Mouse (Mus musculus): ENCODE measurements around the gene Zdhhc21. TPM values are rescaled to one million over a fixed set of nuclear protein-coding genes. Genes with fewer than 3 reads are reported as not detected.
A peak's percentile ranks its signal among the peaks of the same experiment; 100 is the strongest.

Zdhhc21 gene
- polyA plus RNA-seq, 1 experiment: 3.9 TPM

DNA sequence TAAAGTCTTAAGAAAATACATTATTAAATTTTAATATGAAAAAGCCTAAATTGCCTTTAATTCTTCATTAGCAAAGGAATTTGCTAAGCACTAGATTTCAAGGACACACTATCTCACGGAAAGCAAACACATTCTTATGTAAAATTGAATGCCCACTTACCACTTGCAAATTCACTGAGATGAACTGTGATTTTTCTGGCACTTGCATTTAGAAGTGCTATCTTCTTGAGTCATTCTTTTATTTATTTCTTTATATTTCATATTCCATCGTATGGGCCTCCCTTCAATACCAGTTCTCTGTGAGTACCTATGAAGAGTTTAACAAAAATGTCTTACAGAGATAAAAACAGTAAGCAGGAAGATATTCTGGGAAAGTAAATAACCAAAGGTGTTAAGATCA is 5.9 kb downstream of the Zdhhc21 start:
- Histone ChIP-seq H3ac (ENCODE audit: control insufficient read depth, insufficient read length, low read depth) (no peak overlapping the region), H3K79me3 (ENCODE audit: low read depth) (peaks cover 41% of the 10 kb centered on the region), H3K27me3 (ENCODE audit: control insufficient read depth, insufficient read depth, insufficient read length) (no peaks in the 10 kb centered on the region), H3K79me2 (ENCODE audit: control insufficient read depth, insufficient read depth) (peaks cover 92% of the 10 kb centered on the region), H3K36me3 (ENCODE audit: control insufficient read depth, insufficient read depth) (peaks cover 13% of the 10 kb centered on the region), H3K4me3 (ENCODE audit: insufficient read depth, poor library complexity, severe bottlenecking) (no peak overlapping the region)
- no peak for TF ChIP-seq USF1 (IDR thresholded peaks at IDR 0.05; ENCODE audit: low read depth)

GRCm38 (mm10) chr4:82848552-82849234 is 11.1 kb downstream of the Zdhhc21 start:
- H3ac ChIP-seq (ENCODE audit: control insufficient read depth, insufficient read length, low read depth): no peak overlapping the region

GRCm38 (mm10) chr4:82837526-82838240 is 22.1 kb downstream of the Zdhhc21 start:
- H3ac ChIP-seq (ENCODE audit: control insufficient read depth, insufficient read length, low read depth): no peak overlapping the region
- H3K79me2 ChIP-seq (ENCODE audit: control insufficient read depth, insufficient read depth): no peaks in the 10 kb centered on the region
- H3K36me3 ChIP-seq (ENCODE audit: control insufficient read depth, insufficient read depth): peaks cover 64% of the 10 kb centered on the region
- H3K27me3 ChIP-seq (ENCODE audit: control insufficient read depth, insufficient read depth, insufficient read length): no peaks in the 10 kb centered on the region
- H3K4me3 ChIP-seq (ENCODE audit: insufficient read depth, poor library complexity, severe bottlenecking): no peak overlapping the region
- H3K79me3 ChIP-seq (ENCODE audit: low read depth): no peaks in the 10 kb centered on the region
- TF ChIP-seq CEBPB (IDR thresholded peaks at IDR 0.05; ENCODE audit: low read depth): no peak
- no peak for TF ChIP-seq CTCF (IDR thresholded peaks at IDR 0.05; ENCODE audit: control insufficient read depth, insufficient read depth, insufficient read length)
- no peak for TF ChIP-seq FOSL1 (IDR thresholded peaks at IDR 0.05; ENCODE audit: insufficient read depth, low read length, poor library complexity, severe bottlenecking)
- TF ChIP-seq MYOD1 (IDR thresholded peaks at IDR 0.05; ENCODE audit: control insufficient read depth, insufficient read length, low read depth): no peak

More at GRCm38 (mm10) chr4:82848552-82849234, 11.1 kb downstream of the Zdhhc21 start:
- Histone ChIP-seq H3K36me3 (ENCODE audit: control insufficient read depth, insufficient read depth) (peaks cover 52% of the 10 kb centered on the region), H3K79me3 (ENCODE audit: low read depth) (peaks cover 28% of the 10 kb centered on the region), H3K27me3 (ENCODE audit: control insufficient read depth, insufficient read depth, insufficient read length) (no peaks in the 10 kb centered on the region), H3K4me3 (ENCODE audit: insufficient read depth, poor library complexity, severe bottlenecking) (no peak overlapping the region), H3K79me2 (ENCODE audit: control insufficient read depth, insufficient read depth) (peaks cover 71% of the 10 kb centered on the region)
- TF ChIP-seq FOSL1 (IDR thresholded peaks at IDR 0.05; ENCODE audit: insufficient read depth, low read length, poor library complexity, severe bottlenecking) (peak; percentile 86), CEBPB (IDR thresholded peaks at IDR 0.05; ENCODE audit: low read depth) (no peak), MYOD1 (IDR thresholded peaks at IDR 0.05; ENCODE audit: control insufficient read depth, insufficient read length, low read depth) (peak; percentile 49)

GRCm38 (mm10) chr4:82831155-82831554 is 28.6 kb downstream of the Zdhhc21 start:
- Histone ChIP-seq H3K36me3 (ENCODE audit: control insufficient read depth, insufficient read depth) (peaks cover 43% of the 10 kb centered on the region), H3K27me3 (ENCODE audit: control insufficient read depth, insufficient read depth, insufficient read length) (no peaks in the 10 kb centered on the region), H3K79me3 (ENCODE audit: low read depth) (no peaks in the 10 kb centered on the region), H3K4me3 (ENCODE audit: insufficient read depth, poor library complexity, severe bottlenecking) (no peak overlapping the region), H3ac (ENCODE audit: control insufficient read depth, insufficient read length, low read depth) (no peak overlapping the region), H3K79me2 (ENCODE audit: control insufficient read depth, insufficient read depth) (no peaks in the 10 kb centered on the region)
- TF ChIP-seq CEBPB (IDR thresholded peaks at IDR 0.05; ENCODE audit: low read depth) (no peak), FOSL1 (IDR thresholded peaks at IDR 0.05; ENCODE audit: insufficient read depth, low read length, poor library complexity, severe bottlenecking) (no peak), USF1 (IDR thresholded peaks at IDR 0.05; ENCODE audit: low read depth) (no peak), MYOD1 (IDR thresholded peaks at IDR 0.05; ENCODE audit: control insufficient read depth, insufficient read length, low read depth) (no peak), CTCF (IDR thresholded peaks at IDR 0.05; ENCODE audit: control insufficient read depth, insufficient read depth, insufficient read length) (no peak)

DNA sequence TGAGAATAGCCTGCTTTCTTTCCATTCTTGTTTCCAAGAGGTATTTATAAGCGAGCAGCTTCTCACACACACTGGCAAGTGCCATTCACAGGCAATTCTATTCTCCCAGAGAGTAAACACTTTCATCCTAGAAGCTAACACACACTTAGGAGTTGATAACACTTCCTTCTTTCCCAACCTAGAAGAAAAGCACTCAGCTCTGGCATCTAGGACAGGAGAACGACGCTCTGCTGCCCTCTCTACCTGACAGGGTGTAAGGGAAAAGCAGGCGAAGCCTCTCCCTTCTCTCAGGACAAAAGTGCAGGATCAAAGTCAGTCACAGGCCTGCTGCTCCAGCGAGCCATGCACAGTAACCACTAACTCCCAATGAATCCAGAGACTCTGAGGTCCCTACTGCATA is 30.3 kb downstream of the Zdhhc21 start:
- H3K4me3 ChIP-seq (ENCODE audit: insufficient read depth, poor library complexity, severe bottlenecking): no peak overlapping the region
- TF ChIP-seq USF1 (IDR thresholded peaks at IDR 0.05; ENCODE audit: low read depth): no peak
- no peak for TF ChIP-seq CTCF (IDR thresholded peaks at IDR 0.05; ENCODE audit: control insufficient read depth, insufficient read depth, insufficient read length)
- no peak for TF ChIP-seq MYOD1 (IDR thresholded peaks at IDR 0.05; ENCODE audit: control insufficient read depth, insufficient read length, low read depth)
- TF ChIP-seq MYOG (IDR thresholded peaks at IDR 0.05; ENCODE audit: control insufficient read depth, extremely low read depth, insufficient read length): no peak
- TF ChIP-seq FOSL1 (IDR thresholded peaks at IDR 0.05; ENCODE audit: insufficient read depth, low read length, poor library complexity, severe bottlenecking): no peak
- TF ChIP-seq MAX (IDR thresholded peaks at IDR 0.05): no peak
- no peak for TF ChIP-seq CEBPB (IDR thresholded peaks at IDR 0.05; ENCODE audit: low read depth)
- no peak overlapping the region for H3ac ChIP-seq (ENCODE audit: control insufficient read depth, insufficient read length, low read depth)
- H3K27me3 ChIP-seq (ENCODE audit: control insufficient read depth, insufficient read depth, insufficient read length): no peaks in the 10 kb centered on the region
- peaks cover 1% of the 10 kb centered on the region for H3K79me3 ChIP-seq (ENCODE audit: low read depth)
- H3K36me3 ChIP-seq (ENCODE audit: control insufficient read depth, insufficient read depth): peaks cover 35% of the 10 kb centered on the region
- H3K79me2 ChIP-seq (ENCODE audit: control insufficient read depth, insufficient read depth): no peaks in the 10 kb centered on the region

GRCm38 (mm10) chr4:82827001-82827400 is 32.8 kb downstream of the Zdhhc21 start:
- H3ac ChIP-seq (ENCODE audit: control insufficient read depth, insufficient read length, low read depth): no peak overlapping the region
- TF ChIP-seq USF1 (IDR thresholded peaks at IDR 0.05; ENCODE audit: low read depth): no peak
- no peak for TF ChIP-seq MYOG (IDR thresholded peaks at IDR 0.05; ENCODE audit: control insufficient read depth, extremely low read depth, insufficient read length)
- TF ChIP-seq MAX (IDR thresholded peaks at IDR 0.05): no peak
- no peak for TF ChIP-seq CEBPB (IDR thresholded peaks at IDR 0.05; ENCODE audit: low read depth)
- no peak for TF ChIP-seq CTCF (IDR thresholded peaks at IDR 0.05; ENCODE audit: control insufficient read depth, insufficient read depth, insufficient read length)
- no peak for TF ChIP-seq MYOD1 (IDR thresholded peaks at IDR 0.05; ENCODE audit: control insufficient read depth, insufficient read length, low read depth)
- TF ChIP-seq FOSL1 (IDR thresholded peaks at IDR 0.05; ENCODE audit: insufficient read depth, low read length, poor library complexity, severe bottlenecking): no peak
- peaks cover 2% of the 10 kb centered on the region for H3K79me3 ChIP-seq (ENCODE audit: low read depth)
- no peaks in the 10 kb centered on the region for H3K79me2 ChIP-seq (ENCODE audit: control insufficient read depth, insufficient read depth)
- H3K27me3 ChIP-seq (ENCODE audit: control insufficient read depth, insufficient read depth, insufficient read length): no peaks in the 10 kb centered on the region
- no peak overlapping the region for H3K4me3 ChIP-seq (ENCODE audit: insufficient read depth, poor library complexity, severe bottlenecking)
- H3K36me3 ChIP-seq (ENCODE audit: control insufficient read depth, insufficient read depth): peaks cover 27% of the 10 kb centered on the region

Data from C2C12 (cell line).